Mouse (Mus musculus): ENCODE results near the gene Cmtm1. TPM values are rescaled to one million over a fixed set of nuclear protein-coding genes. Genes with fewer than 3 reads are reported as not detected.
"Not testable (repeated sequence)": the region's sequence is repeated elsewhere in the genome, so short reads cannot be mapped to it uniquely, and the experiment has no call there.

Gene Cmtm1
- total and polyA plus RNA-seq, 3 experiments, result not detected

- TF ChIP-seq MXI1 (IDR thresholded peaks at IDR 0.05; ENCODE audit: low read depth, low read length) (no peak), ZKSCAN1 (IDR thresholded peaks at IDR 0.05; ENCODE audit: borderline replicate concordance, low read depth, low read length) (no peak), SMC3 (IDR thresholded peaks at IDR 0.05; ENCODE audit: low read depth, low read length) (no peak), POLR2AphosphoS2 (IDR thresholded peaks at IDR 0.05; ENCODE audit: low read depth, low read length) (no peak), ETS1 (conservative IDR thresholded peaks at IDR 0.05; ENCODE audit: low read depth, low read length) (no peak), MAZ (IDR thresholded peaks at IDR 0.05; ENCODE audit: low read depth, low read length) (no peak), BHLHE40 (IDR thresholded peaks at IDR 0.05; ENCODE audit: low read depth, low read length) (no peak), ZC3H11A (IDR thresholded peaks at IDR 0.05; ENCODE audit: low read depth, low read length) (no peak)
- dilution Hi-C loops (cut with MboI; ENCODE audit: extremely low pct_ligation_motif_present, extremely low pct_unique_long_range_greater_than_20kb, low sequenced_read_pairs), result no loop called here
- no peaks in the 10 kb centered on the region for H3K9me3 ChIP-seq (replicated peaks; ENCODE audit: low read length)
- H3K79me2 ChIP-seq (replicated peaks; ENCODE audit: control insufficient read depth, extremely low read depth, insufficient read depth, poor library complexity, severe bottlenecking), result no peaks in the 10 kb centered on the region
- DNase-seq (ENCODE audit: extremely low read depth), result no peak
- H3K4me2 ChIP-seq (ENCODE audit: insufficient read depth, low read depth, poor library complexity, severe bottlenecking), result no peak overlapping the region
- no peak overlapping the region for H3K27ac ChIP-seq (ENCODE audit: insufficient read depth, low read depth)
- peaks cover 7% of the 10 kb centered on the region for H3K27me3 ChIP-seq (replicated peaks)
- in situ Hi-C loops (cut with MboI; ENCODE audit: low pct_ligation_motif_present, low pct_unique_long_range_greater_than_20kb, low sequenced_read_pairs), result loop anchor here (10.0 kb wide), 1 partner anchor 89 kb away; the partner anchor contains the start of gene Tk2
- no peaks in the 10 kb centered on the region for H3K36me3 ChIP-seq (replicated peaks in 1 of 2; ENCODE audit: control insufficient read depth in 1 of 2, insufficient read depth in 1 of 2, low read length in 1 of 2)
- H3K9ac ChIP-seq (ENCODE audit: insufficient read depth, low read depth), result no peak overlapping the region
- H3K4me1 ChIP-seq (ENCODE audit: control insufficient read depth in 1 of 2, insufficient read depth in 2 of 2), result no peaks in the 10 kb centered on the region
- H3K4me3 ChIP-seq (replicated peaks in 1 of 3; ENCODE audit: low read depth in 2 of 3, low read length in 2 of 3, poor library complexity in 1 of 3), result no peak overlapping the region
Measured at GRCm38 (mm10) chr8:104333786-104334185, 23.8 kb upstream of the Cmtm1 start.

- Histone ChIP-seq H3K4me3 (replicated peaks in 1 of 3; ENCODE audit: low read depth in 2 of 3, low read length in 2 of 3, poor library complexity in 1 of 3) (no peak overlapping the region), H3K27me3 (replicated peaks) (peaks cover 7% of the 10 kb centered on the region), H3K36me3 (replicated peaks in 1 of 2; ENCODE audit: control insufficient read depth in 1 of 2, insufficient read depth in 1 of 2, low read length in 1 of 2) (no peaks in the 10 kb centered on the region), H3K79me2 (replicated peaks; ENCODE audit: control insufficient read depth, extremely low read depth, insufficient read depth, poor library complexity, severe bottlenecking) (no peaks in the 10 kb centered on the region), H3K27ac (ENCODE audit: insufficient read depth, low read depth) (no peak overlapping the region), H3K4me2 (ENCODE audit: insufficient read depth, low read depth, poor library complexity, severe bottlenecking) (no peak overlapping the region), H3K4me1 (ENCODE audit: control insufficient read depth in 1 of 2, insufficient read depth in 2 of 2) (no peaks in the 10 kb centered on the region), H3K9ac (ENCODE audit: insufficient read depth, low read depth) (no peak overlapping the region), H3K9me3 (replicated peaks; ENCODE audit: low read length) (no peaks in the 10 kb centered on the region)
- TF ChIP-seq NELFE (IDR thresholded peaks at IDR 0.05; ENCODE audit: low read depth, low read length), result no peak
- peak in 1 of 2 experiments; percentile 40; a peak in 2 of 4 replicates for TF ChIP-seq CTCF (conservative IDR thresholded peaks at IDR 0.05 in 1 of 2, IDR thresholded peaks at IDR 0.05 in 1 of 2; ENCODE audit: low read depth in 2 of 2, low read length in 2 of 2)
- TF ChIP-seq SMC3 (IDR thresholded peaks at IDR 0.05; ENCODE audit: low read depth, low read length), result peak; percentile 20
- no peak for DNase-seq (ENCODE audit: extremely low read depth)
- dilution Hi-C loops (cut with MboI; ENCODE audit: extremely low pct_ligation_motif_present, extremely low pct_unique_long_range_greater_than_20kb, low sequenced_read_pairs), result no loop called here
- in situ Hi-C loops (cut with MboI; ENCODE audit: low pct_ligation_motif_present, low pct_unique_long_range_greater_than_20kb, low sequenced_read_pairs), result loop anchor here (10.0 kb wide), 1 partner anchor 88 kb away; the partner anchor contains the start of gene Tk2
Measured at GRCm38 (mm10) chr8:104332665-104333631, 23.0 kb upstream of the Cmtm1 start.

GRCm38 (mm10) chr8:104321930-104322329, 12.0 kb upstream of the Cmtm1 start, which contains the start of gene Cmtm2b:
Gene Cmtm2b, plus strand, starts transcription at chr8:104322230.
- H3K79me2 ChIP-seq (replicated peaks; ENCODE audit: control insufficient read depth, extremely low read depth, insufficient read depth, poor library complexity, severe bottlenecking); H3K9me3 ChIP-seq (replicated peaks; ENCODE audit: low read length); H3K4me1 ChIP-seq (ENCODE audit: control insufficient read depth in 1 of 2, insufficient read depth in 2 of 2); H3K4me2 ChIP-seq (ENCODE audit: insufficient read depth, low read depth, poor library complexity, severe bottlenecking); H3K27me3 ChIP-seq (replicated peaks); H3K4me3 ChIP-seq (replicated peaks in 1 of 3; ENCODE audit: low read depth in 2 of 3, low read length in 2 of 3, poor library complexity in 1 of 3); H3K27ac ChIP-seq (ENCODE audit: insufficient read depth, low read depth); dilution Hi-C loops (cut with MboI; ENCODE audit: extremely low pct_ligation_motif_present, extremely low pct_unique_long_range_greater_than_20kb, low sequenced_read_pairs); H3K9ac ChIP-seq (ENCODE audit: insufficient read depth, low read depth); in situ Hi-C loops (cut with MboI; ENCODE audit: low pct_ligation_motif_present, low pct_unique_long_range_greater_than_20kb, low sequenced_read_pairs); DNase-seq (ENCODE audit: extremely low read depth); H3K36me3 ChIP-seq (replicated peaks in 1 of 2; ENCODE audit: control insufficient read depth in 1 of 2, insufficient read depth in 1 of 2, low read length in 1 of 2): not testable (repeated sequence)

GRCm38 (mm10) chr8:104321267-104321666, 11.3 kb upstream of the Cmtm1 start, which contains the start of gene Gm11020:
Gene Gm11020, plus strand, starts transcription at chr8:104321567.
- H3K4me3 ChIP-seq (replicated peaks in 1 of 3; ENCODE audit: low read depth in 2 of 3, low read length in 2 of 3, poor library complexity in 1 of 3); H3K4me2 ChIP-seq (ENCODE audit: insufficient read depth, low read depth, poor library complexity, severe bottlenecking); dilution Hi-C loops (cut with MboI; ENCODE audit: extremely low pct_ligation_motif_present, extremely low pct_unique_long_range_greater_than_20kb, low sequenced_read_pairs); DNase-seq (ENCODE audit: extremely low read depth); H3K36me3 ChIP-seq (replicated peaks in 1 of 2; ENCODE audit: control insufficient read depth in 1 of 2, insufficient read depth in 1 of 2, low read length in 1 of 2); H3K79me2 ChIP-seq (replicated peaks; ENCODE audit: control insufficient read depth, extremely low read depth, insufficient read depth, poor library complexity, severe bottlenecking); H3K9ac ChIP-seq (ENCODE audit: insufficient read depth, low read depth); H3K27me3 ChIP-seq (replicated peaks); H3K9me3 ChIP-seq (replicated peaks; ENCODE audit: low read length); H3K27ac ChIP-seq (ENCODE audit: insufficient read depth, low read depth); in situ Hi-C loops (cut with MboI; ENCODE audit: low pct_ligation_motif_present, low pct_unique_long_range_greater_than_20kb, low sequenced_read_pairs); H3K4me1 ChIP-seq (ENCODE audit: control insufficient read depth in 1 of 2, insufficient read depth in 2 of 2): not testable (repeated sequence)
